Mouse (Mus musculus): ENCODE data around the gene Gm7735.
"Not testable (repeated sequence)": the region's sequence is repeated elsewhere in the genome, so short reads cannot be mapped to it uniquely, and the experiment has no call there.

The Gm7735 gene

DNA sequence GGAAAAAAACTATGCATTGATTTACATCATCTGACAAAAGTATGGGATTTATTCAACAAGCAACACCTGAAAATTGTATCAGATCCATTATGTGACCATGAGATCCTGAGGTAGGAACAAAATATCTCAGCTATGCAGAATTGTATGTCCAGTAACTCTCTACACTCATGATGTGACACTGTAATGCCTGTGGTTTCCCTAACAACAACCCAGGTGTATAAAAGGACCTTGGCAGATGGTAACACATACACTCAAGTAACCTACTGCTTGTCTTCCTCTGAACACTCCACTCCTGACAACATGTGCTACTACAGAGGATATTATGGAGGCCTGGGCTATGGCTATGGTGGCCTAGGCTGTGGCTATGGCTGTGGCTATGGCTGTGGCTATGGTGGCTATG is at the start of gene Gm7735:
TSS of gene Gm7735 (plus strand) at position 301 of the 400 bp plus-strand sequence.
- not testable (repeated sequence) for DNase-seq (ENCODE audit: low read depth, low spot score)

DNA sequence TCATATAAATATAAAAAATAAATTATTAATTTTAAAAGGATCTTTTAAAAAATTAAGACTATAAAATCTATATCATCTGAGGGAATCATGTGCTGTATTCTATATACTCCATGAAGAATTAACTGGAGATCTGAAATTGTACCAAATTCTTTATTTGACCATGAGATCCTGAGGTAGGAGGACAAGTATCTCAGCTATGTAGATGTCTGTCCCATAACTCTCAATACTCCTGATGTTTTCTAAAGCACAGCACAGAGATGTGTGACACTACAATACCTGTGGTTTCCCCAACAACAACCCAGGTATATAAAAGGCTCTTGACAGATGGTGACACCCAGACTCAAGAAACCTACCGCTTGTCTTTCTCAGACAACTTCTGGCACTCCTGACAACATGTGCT is 28.7 kb upstream of the Gm7735 start, which contains the start of gene Gm6358:
TSS of gene Gm6358 (plus strand) at position 301 of the 400 bp plus-strand sequence.
- DNase-seq (ENCODE audit: low read depth, low spot score): no peak

DNA sequence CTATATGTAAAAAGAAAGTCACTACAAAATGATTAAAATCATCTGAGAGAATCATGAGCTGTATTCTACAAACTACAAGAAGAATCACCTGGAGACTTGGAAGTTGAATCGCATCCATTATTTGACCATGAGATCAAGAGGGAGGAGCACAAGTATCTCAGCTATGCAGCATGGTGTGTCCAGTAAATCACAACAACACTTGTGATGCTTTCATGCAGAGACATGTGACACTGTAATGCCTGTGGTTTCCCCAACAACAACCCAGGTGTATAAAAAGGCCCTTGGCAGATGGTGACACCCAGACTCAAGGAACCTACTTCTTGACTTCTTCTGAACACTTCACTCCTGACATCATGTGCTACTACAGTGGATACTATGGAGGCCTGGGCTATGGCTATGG is 18.5 kb upstream of the Gm7735 start, which contains the start of gene Gm10061:
TSS of gene Gm10061 (plus strand) at position 301 of the 400 bp plus-strand sequence.
- no peak for DNase-seq (ENCODE audit: low read depth, low spot score)

DNA sequence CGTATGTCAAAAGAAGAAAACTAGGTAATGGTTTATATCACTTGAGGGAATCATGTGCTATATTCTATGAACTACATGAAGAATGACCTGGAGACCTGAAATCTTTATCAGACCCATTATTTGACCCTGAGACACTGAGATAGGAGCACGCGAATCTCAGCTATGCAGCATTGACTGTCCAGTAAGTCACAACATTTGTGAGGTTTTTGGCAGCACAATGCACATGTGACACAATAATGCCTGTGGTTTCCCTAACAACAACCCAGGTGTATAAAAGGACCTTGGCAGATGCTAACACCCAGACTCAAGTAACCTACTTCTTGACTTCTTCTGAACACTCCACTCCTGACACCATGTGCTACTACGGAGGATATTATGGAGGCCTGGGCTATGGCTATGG is 11.6 kb upstream of the Gm7735 start, which contains the start of gene Gm9789:
TSS of gene Gm9789 (plus strand) at position 301 of the 400 bp plus-strand sequence.
- no peak for DNase-seq (ENCODE audit: low read depth, low spot score)

DNA sequence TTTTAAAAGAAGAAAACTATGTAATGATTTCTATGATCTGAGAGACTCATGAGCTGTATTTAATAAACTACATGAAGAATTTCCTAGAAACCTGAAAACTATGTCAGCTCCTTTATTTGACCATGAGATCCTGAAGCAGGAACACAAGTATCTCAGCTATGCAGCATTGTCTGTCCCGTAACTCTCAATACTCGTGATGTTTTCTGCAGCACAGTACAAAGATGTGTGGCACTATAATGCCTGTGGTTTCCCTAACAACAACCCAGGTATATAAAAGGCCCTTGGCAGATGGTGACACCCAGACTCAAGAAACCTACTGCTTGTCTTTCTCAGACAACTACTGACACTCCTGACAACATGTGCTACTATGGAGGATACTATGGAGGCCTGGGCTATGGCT is 5.1 kb downstream of the Gm7735 start, which contains the start of gene 1110057P08Rik:
TSS of gene 1110057P08Rik (plus strand) at position 301 of the 400 bp plus-strand sequence.
- no peak for DNase-seq (ENCODE audit: low read depth, low spot score)

DNA sequence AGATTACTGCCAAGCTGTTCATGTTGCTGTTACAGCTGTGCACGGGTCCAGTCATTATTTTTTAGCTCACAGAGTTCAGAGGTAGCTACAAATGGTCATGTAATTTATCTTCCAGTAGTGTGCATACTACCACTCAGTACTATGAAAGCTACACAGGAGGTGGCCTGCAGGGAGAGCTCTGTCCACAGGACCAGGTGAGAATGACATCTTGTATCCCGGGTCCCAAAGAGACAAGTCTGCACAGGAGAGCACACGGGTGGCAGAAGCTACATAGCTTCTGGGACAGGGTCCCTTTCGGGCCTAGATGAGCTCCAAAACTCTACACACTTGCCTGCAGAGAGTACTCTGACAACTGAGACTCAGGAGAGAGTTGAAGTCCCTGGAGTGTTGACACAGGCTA is 19.3 kb downstream of the Gm7735 start:
- no peak for DNase-seq (ENCODE audit: low read depth, low spot score)

DNA sequence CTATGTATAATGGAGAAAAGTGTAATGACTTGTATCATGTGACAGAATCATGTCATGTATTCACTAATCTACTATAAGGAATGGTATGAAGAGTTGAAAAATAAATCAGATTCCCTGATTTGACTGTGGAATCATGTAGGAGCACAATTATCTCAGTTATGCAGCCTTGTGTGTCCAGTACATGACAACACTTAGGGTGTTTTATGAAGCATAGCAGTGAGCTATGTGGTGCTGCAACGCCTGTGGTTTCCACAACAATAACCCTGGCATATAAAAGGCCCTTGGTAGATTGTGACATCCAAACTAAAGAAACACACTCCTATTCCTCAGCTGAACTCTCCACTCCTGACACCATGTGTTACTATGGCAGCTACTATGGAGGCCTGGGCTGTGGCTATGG is 36.3 kb downstream of the Gm7735 start, which contains the start of gene Krtap20-2:
TSS of gene Krtap20-2 (plus strand) at position 301 of the 400 bp plus-strand sequence.
- no peak for DNase-seq (ENCODE audit: low read depth, low spot score)
